Mouse (Mus musculus) cortical plate, adult 2 months (tissue): ENCODE measurements around the gene Aldh16a1. TPM values are rescaled to one million over a fixed set of nuclear protein-coding genes. Genes with fewer than 3 reads are reported as not detected.

Source experiments
- H3K27ac ChIP-seq: fragments of 200-500 bp; 2 replicates; pipeline ENCODE4 v1.5.1; 2012; ENCODE audit warnings: low read length, control low read depth, inconsistent platforms; ENCODE audit not compliant: insufficient read depth
- H3K4me1 ChIP-seq: fragments of 200-500 bp; 2 replicates; pipeline ENCODE4 v1.6.1; 2011; ENCODE audit warnings: low read length; ENCODE audit not compliant: control insufficient read depth, insufficient read depth
- H3K4me3 ChIP-seq: fragments of 200-500 bp; 2 replicates; pipeline ENCODE4 v1.5.1; 2011; ENCODE audit warnings: mild to moderate bottlenecking, low read length, control low read depth; ENCODE audit not compliant: insufficient read depth
- CTCF ChIP-seq: fragments of 200-500 bp; IDR thresholded peaks from 2 replicates; pipeline ENCODE4 v1.5.1; 2011; ENCODE audit warnings: mild to moderate bottlenecking, control low read depth, low read length; ENCODE audit not compliant: insufficient read depth; ENCODE audit errors: extremely low read depth
- POLR2A ChIP-seq: fragments of 200-500 bp; IDR thresholded peaks from 2 replicates; pipeline ENCODE4 v1.6.1; 2011; ENCODE audit warnings: mild to moderate bottlenecking, low read length, control low read depth; ENCODE audit not compliant: insufficient read depth; ENCODE audit errors: extremely low read depth
- polyA plus RNA-seq: library from polyadenylated mRNA; depleted of rRNA; stranded (reverse); fragments of >200 nt; gene quantifications from 2 replicates; pipeline ENCODE4 v1.2.3, GENCODE M21; 2012

Gene Aldh16a1
- polyA plus RNA-seq, 1 experiment, result 10.3 TPM

- TF ChIP-seq CTCF (no peak), POLR2A (peak; percentile 49; the same call in 1 of the 2 replicates)
- H3K4me3 ChIP-seq, result peak overlapping the region; percentile 85
- H3K27ac ChIP-seq, result peak overlapping the region; percentile 93
- H3K4me1 ChIP-seq, result 0 out of 2 replicates have a peak, but pooled peaks cover 2% of the 10 kb centered on the region
These were observed 14.3 kb upstream of the Aldh16a1 start for GRCm38 (mm10) chr7:45168656-45169055.

GRCm38 (mm10) chr7:45167761-45168445 is 13.5 kb upstream of the Aldh16a1 start:
- Histone ChIP-seq H3K4me3 (peak overlapping the region; percentile 85), H3K27ac (peak overlapping the region; percentile 93), H3K4me1 (0 out of 2 replicates have a peak, but pooled peaks cover 2% of the 10 kb centered on the region)
- TF ChIP-seq CTCF (no peak), POLR2A (no peak)

GRCm38 (mm10) chr7:45166950-45167401 is 12.6 kb upstream of the Aldh16a1 start:
- peaks cover 4% of the 10 kb centered on the region; the same call in 1 of the 2 replicates for H3K4me1 ChIP-seq
- TF ChIP-seq CTCF, result no peak
- peak; percentile 45; the same call in 1 of the 2 replicates for TF ChIP-seq POLR2A
- H3K4me3 ChIP-seq, result peak overlapping the region; percentile 85
- H3K27ac ChIP-seq, result peak overlapping the region; percentile 93

GRCm38 (mm10) chr7:45165701-45166100 is 11.3 kb upstream of the Aldh16a1 start:
- TF ChIP-seq CTCF (no peak), POLR2A (no peak)
- Histone ChIP-seq H3K4me3 (peak overlapping the region; percentile 85), H3K4me1 (peaks cover 4% of the 10 kb centered on the region; the same call in 1 of the 2 replicates), H3K27ac (peak overlapping the region; percentile 90)

- TF ChIP-seq CTCF (no peak), POLR2A (peak; percentile 25; the same call in 1 of the 2 replicates)
- peak overlapping the region; percentile 85 for H3K4me3 ChIP-seq
- H3K27ac ChIP-seq, result peak overlapping the region; percentile 81
- H3K4me1 ChIP-seq, result peaks cover 4% of the 10 kb centered on the region; the same call in 1 of the 2 replicates
These were observed 10.4 kb upstream of the Aldh16a1 start for GRCm38 (mm10) chr7:45164833-45165232.

- Histone ChIP-seq H3K27ac (peak within 1 kb of the TSS; percentile 81), H3K4me1 (peaks cover 4% of the 10 kb centered on the region; the same call in 1 of the 2 replicates), H3K4me3 (peak within 1 kb of the TSS; percentile 85)
- TF ChIP-seq CTCF (no peak), POLR2A (peak; percentile 66; the same call in 1 of the 2 replicates)
These were observed 9.5 kb upstream of the Aldh16a1 start, which contains the start of gene Slc17a7 for GRCm38 (mm10) chr7:45163735-45164490. Gene Slc17a7, plus strand, starts transcription at chr7:45163949.

- Histone ChIP-seq H3K27ac (peak overlapping the region; percentile 18; the same call in 1 of the 2 replicates), H3K4me3 (peak overlapping the region; percentile 85; the same call in 1 of the 2 replicates)
These were observed 8.7 kb upstream of the Aldh16a1 start for GRCm38 (mm10) chr7:45162996-45163615.

GRCm38 (mm10) chr7:45162551-45162950 is 8.2 kb upstream of the Aldh16a1 start:
- Histone ChIP-seq H3K4me1 (peaks cover 2% of the 10 kb centered on the region; the same call in 1 of the 2 replicates), H3K4me3 (peak overlapping the region; percentile 6; the same call in 1 of the 2 replicates), H3K27ac (no peak overlapping the region)
- TF ChIP-seq CTCF (no peak), POLR2A (peak; percentile 30; the same call in 1 of the 2 replicates)

More at GRCm38 (mm10) chr7:45162996-45163615, 8.7 kb upstream of the Aldh16a1 start:
- peaks cover 2% of the 10 kb centered on the region; the same call in 1 of the 2 replicates for H3K4me1 ChIP-seq
- TF ChIP-seq POLR2A (no peak), CTCF (no peak)
